Mouse (Mus musculus): Measurements from ENCODE around the gene Fgfr2. TPM values are rescaled to one million over a fixed set of nuclear protein-coding genes. Genes with fewer than 3 reads are reported as not detected.

The Fgfr2 gene
- polyA plus RNA-seq, 1 experiment from 2014 or later = 285 TPM

GRCm38 (mm10) chr7:131542115-131542871 is 1580.9 kb downstream of the Fgfr2 start, which contains the start of gene Hmx3:
Hmx3 (plus strand) TSS chr7:131542867.

GRCm38 (mm10) chr7:131410416-131411058 is 1712.6 kb downstream of the Fgfr2 start, which contains the start of the genes Ikzf5 and Acadsb:
Ikzf5 (minus strand) TSS chr7:131410521.
Acadsb (plus strand) TSS chr7:131410601.

DNA sequence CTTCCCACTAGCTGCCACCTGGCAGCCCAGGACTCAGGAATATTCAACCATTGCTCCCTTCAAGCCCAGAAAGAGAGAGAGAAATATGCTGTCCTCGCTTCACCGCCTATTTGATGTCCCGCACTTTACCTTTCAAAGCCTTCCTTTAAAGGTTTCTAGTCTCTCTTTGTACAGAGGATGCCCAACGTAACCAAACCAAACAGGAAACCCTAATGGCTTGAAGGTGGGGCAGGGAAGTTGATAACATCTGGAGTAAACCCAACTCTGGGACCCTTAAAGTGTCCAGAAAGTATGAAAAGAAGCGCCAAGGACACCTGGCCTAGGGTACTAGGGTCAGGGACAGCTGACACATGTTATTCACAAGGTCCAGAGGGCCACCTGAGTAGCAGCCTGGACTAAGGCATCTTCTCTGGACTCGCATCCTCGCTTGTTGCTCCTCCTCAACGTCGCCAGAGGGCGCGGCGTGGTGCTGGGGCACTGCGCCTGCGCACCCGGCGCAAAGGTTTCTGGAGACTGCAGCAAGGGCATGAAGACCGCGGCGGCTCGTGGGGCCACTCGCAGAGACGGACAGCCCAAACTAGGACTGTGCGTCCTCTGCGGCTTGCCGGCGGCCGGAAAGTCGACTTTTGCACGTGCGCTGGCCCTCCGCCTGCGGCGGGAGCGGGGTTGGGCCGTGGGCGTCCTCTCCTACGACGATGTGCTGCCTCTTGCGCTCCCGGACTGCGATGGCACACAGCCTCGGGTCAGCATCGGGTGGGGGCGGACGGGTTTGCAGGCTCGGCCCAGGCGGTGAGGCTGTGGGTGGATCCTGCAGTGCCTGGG is 1752.3 kb downstream of the Fgfr2 start, which contains the start of gene Pstk:
Gene Pstk (plus strand): TSS at position 494 of the 822 bp plus-strand sequence.

DNA sequence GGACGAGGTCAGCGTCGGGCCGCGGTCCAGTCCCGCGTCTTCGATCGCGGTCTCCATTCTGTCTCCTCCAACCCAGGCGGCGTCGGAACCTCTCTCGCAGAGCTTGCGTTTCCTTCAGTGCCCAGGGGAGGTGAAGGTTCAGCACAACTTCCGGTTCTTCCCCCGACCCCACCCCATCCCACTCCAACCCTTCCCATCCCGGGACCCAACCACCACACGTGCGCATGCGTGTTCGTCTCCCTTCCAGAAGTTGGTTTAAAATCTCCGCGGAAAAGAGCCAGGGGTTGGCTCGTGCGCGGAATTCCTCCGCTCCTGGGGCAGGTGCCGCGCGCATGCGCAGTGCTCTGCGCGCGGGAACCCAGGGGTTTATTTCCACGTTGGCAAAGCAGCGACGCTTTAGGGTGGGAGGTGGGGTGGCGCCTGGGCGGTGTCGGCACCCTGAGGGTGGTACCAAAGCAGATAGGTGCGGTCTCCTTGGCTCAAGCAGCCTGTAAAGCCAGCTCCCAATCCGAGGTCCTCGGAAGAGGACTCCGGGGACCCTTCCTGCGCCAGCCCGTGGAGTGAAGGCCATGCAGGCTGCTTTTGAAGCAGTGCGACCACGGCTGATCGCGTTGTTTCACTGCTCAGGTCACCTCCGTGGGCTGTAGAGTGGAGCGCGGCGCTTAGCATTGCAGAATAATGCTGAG is 1760.4 kb downstream of the Fgfr2 start, which contains the start of gene 2310057M21Rik:
Gene 2310057M21Rik (minus strand): TSS at position 145 of the 686 bp plus-strand sequence.

DNA sequence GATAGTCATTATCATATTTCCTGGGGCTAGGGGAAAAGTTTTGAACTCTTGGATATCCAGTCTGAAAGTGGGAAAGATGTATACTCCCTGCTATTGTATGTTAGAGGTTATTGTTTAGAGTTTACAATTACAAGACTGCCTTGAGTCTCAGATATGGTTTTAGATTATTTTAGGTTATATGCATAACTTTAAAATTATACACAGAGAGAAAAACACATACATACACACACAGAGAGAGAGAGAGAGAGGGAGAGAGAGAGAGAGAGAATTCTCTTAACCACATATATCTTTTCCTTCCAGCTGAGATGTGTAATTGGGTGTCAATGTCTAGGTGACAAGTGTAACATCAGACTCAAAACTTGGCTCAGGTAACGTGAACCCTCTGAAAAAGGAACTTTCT is 1789.6 kb downstream of the Fgfr2 start, which contains the start of gene Fam24a:
Gene Fam24a (plus strand): TSS at position 301 of the 400 bp plus-strand sequence.

DNA sequence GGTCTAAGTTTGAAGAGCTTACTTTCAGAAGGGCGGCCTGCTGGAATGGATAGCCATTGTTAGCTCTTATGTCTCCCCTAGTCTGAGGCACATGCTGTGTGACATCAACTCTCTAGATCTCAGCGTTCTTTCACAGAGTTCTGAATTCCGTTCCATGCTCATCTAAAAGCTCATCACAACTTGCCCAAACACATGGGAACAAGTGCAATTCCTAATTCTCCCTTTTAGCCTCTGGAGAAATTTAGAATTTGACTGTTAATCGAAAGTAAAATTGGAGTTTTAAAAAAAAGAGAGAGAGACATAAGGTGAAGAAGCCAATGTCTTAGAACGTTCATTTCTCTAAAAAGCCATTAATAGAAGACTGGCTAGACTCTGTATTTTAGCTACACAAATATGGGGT is 1793.7 kb downstream of the Fgfr2 start, which contains the start of gene Fam24b:
Gene Fam24b (minus strand): TSS at position 101 of the 400 bp plus-strand sequence.

DNA sequence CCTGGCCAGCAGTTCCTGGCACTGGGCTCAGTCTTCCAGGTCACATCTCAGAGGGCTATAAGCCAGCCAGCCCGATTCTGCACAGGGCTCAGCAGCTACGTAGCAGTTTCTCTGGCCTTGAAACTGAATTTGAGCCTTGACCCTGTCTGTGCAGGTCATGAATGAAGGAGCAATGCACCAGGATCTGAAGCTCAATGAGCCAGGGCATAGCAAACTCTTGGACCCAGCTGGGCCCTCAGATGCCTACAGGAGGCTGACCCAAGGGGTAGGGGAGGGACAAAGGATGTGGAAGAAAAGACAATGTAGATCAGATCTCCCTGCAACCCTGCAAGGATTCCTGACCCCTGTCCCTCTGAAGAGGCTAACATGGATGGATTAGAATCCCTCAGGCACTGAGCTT is 1801.0 kb downstream of the Fgfr2 start, which contains the start of gene Cuzd1:
Gene Cuzd1 (minus strand): TSS at position 101 of the 400 bp plus-strand sequence.

GRCm38 (mm10) chr7:131174121-131174520 is 1949.0 kb downstream of the Fgfr2 start, which contains the start of gene 5430419D17Rik:
5430419D17Rik (plus strand) TSS chr7:131174402.

DNA sequence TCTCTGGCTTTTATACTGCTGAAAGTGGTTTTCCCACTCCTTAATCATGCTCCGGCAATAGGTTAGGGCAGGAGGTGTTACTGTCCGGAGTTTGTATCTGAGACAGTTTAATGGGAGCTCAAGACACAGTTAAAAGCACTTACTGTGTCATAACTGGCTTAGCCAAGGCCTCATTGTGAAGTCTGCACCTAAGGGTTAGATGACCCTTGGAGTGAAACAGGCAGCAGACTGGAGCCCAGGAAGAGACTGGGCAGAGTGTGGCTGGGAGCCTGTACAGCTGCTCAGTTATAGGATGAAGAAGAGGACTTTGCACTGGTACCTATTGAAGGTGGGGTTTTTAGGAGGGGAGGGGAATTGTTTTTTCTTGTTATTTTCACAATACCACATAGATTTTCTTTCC is 1976.9 kb downstream of the Fgfr2 start, which contains the start of gene 4933402N03Rik:
Gene 4933402N03Rik (minus strand): TSS at position 101 of the 400 bp plus-strand sequence.

DNA sequence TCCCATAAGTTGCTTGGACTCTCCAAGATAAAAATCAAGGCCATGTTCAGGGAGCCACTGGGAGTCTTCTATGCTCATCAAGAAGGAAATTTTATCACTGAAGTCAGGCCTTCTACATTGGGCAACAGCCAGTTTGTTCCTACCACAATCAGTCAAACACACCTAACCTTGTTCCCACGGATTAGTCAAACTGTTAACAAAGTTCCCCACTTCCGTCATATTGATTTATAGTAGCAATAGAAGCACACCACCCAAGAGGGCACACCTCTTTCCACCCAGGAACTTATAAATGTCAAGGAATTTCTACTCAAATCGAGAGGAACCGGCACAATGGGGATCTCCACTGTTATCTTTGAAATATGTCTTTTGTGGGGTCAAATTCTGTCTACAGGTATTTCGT is 2091.4 kb downstream of the Fgfr2 start, which contains the start of gene Dmbt1:
Gene Dmbt1 (plus strand): TSS at position 299 of the 400 bp plus-strand sequence.

DNA sequence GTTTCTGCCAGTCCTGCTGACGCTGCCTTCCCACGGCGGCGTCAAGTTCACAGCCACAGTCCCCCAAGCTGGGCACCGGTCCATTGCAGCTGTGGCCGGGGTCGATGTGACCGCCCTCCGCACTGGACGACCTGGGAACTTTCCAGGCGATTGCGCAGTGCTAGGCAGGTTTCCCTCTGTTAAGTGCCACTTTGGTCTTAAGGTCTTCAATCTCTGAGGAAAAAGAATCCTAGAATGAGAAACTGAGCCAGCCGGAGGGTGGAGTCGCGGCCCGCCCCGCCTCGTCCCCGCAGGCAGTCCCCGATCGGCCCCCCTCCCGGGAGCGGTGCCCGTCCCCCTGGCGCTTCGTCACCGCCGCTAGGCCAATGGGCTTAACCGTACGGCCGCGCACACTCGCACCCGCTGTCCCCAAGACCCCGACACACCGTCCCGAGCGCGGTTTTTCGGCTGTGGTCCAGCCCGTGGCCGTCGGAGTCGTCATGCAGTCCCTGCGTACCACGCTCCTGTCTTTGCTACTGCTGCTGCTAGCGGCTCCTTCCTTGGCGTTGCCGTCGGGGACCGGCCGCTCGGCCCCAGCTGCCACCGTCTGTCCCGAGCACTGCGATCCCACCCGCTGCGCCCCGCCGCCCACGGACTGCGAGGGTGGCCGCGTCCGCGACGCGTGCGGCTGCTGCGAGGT is 2187.2 kb downstream of the Fgfr2 start, which contains the start of gene Htra1:
Gene Htra1 (plus strand): TSS at position 319 of the 679 bp plus-strand sequence.

DNA sequence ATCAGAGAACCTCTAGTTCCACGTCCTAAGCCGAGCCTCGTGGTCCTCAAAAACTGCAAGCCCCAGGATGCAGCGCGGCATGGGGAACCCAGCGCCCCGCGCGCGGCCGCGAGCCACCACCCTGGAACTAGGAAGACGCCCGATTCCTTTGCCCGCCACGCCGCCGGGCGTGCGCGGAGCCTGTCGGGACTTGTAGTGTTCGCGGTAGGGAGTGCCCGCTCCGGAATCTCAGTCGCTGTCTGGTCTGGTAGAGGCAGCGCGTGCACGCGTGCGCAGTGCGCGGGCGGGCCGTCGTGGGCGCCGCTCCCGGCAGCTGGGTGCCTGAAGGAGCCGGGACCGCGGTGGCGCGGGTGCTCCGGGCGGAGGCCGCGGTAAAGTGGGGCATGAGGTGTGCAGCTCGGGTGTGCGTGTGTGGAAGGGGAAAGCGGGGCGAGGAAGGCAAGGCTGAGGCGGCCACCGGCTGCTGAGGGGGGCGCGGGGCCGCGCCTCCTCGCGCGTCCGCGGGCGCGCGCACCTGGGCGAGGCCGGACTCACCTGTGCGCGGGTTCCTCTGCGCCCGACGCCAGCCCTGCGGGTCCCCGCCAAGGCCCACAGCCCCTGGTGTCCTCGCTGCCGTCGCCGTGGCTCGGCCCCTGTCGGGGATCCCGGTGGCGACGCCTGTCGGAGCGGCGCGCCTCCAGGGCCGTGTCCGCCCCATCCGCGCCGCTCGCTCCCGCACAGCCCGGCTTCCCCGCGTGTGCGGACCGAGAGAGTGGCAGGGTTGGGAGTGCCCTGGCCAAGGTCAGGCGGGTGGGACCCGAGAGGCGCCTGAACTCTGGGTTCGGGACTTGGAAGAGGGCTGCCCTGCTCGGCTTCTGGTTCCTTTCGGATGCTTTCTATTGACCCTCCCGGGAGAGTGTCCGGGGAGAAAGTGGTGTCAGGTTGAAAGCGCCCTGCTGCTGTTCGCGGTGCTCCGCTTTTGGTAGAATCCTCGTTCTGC is 2257.2 kb downstream of the Fgfr2 start, which contains the start of gene Plekha1:
Gene Plekha1 (plus strand): TSS at position 144 of the 979 bp plus-strand sequence.

GRCm38 (mm10) chr7:130773914-130774630 is 2349.1 kb downstream of the Fgfr2 start, which contains the start of gene Btbd16:
Btbd16 (plus strand) TSS chr7:130774069.

GRCm38 (mm10) chr7:130577388-130578003 is 2545.7 kb downstream of the Fgfr2 start, which contains the start of gene Tacc2:
Tacc2 (plus strand) TSS chr7:130577438.

DNA sequence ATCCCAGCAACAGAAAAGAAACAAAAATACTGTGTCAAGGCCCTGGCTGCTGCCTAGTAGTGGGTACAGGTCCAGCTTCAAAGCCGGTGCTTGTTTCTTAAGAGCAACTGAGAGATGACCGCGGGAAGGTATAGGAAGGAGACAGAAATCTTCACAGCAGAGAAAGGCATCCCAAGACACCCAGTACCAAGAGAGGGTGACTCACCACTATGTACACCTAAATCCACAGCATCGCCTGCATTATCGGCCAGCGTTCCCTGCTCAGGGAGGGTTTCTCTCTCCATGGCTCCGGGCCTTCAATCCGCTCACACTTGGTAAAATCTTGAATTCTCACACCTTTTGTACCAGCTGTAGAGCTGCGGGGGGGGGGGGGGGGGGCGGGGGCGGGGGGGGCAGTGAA is 2550.3 kb downstream of the Fgfr2 start, which contains the start of gene Nsmce4a:
Gene Nsmce4a (minus strand): TSS at position 298 of the 400 bp plus-strand sequence.

DNA sequence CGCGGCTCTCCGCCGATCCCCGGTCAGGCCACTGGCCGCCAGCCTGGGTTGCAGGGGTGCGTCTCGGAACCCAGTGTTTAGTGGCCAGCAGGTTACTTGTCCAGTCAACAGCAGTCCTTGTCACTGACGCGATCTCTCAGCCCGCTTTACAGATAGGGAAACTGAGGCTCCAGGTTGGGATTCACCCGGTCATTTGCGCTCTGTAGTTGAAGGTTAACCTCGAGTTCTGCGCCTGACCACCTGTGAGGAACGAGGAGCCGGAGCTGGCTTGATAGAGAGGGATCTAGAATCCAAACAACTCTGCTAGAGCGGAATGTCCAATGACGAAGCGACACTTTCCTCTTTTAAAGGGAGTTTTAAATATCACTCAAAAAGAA is 2603.1 kb downstream of the Fgfr2 start, which contains the start of gene Ate1:
Gene Ate1 (minus strand): TSS at position 321 of the 377 bp plus-strand sequence.

Measured in adrenal gland, adult 10 weeks (tissue).